Mouse (Mus musculus) kidney, postnatal 10 days (tissue): ENCODE data around the gene Atp13a2.
A peak's percentile ranks its signal among the peaks of the same experiment; 100 is the strongest.

Source experiments
- DNase-seq: peaks from one replicate; pipeline ENCODE4 v3.0.0; 2021; ENCODE audit warnings: mixed read lengths

Gene Atp13a2

GRCm38 (mm10) chr4:141048810-141049475 is 62.3 kb downstream of the Atp13a2 start:
- DNase-seq: no peak

DNA sequence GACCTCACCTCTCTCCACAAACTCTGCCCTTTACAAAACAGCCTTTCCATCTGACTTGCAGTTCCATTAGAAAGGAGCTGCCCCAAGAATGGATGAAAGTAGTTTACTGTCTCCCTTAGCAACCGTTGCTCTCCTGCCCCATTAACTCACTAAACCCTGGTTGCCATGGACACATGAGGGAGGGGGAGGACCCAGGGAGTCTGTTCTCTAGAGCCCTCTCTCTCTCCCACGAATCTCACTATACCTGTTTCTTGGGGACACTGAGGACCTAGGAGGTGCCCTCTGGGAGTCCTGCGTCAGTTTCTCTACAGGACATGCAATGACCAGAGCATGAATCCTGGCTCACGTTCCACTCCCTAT is 62.8 kb downstream of the Atp13a2 start:
- peak; percentile 61 for DNase-seq

GRCm38 (mm10) chr4:141052442-141052841 is 65.8 kb downstream of the Atp13a2 start:
- DNase-seq: no peak

- peak; percentile 63 for DNase-seq
These were observed 66.5 kb downstream of the Atp13a2 start for GRCm38 (mm10) chr4:141053138-141053537.

DNA sequence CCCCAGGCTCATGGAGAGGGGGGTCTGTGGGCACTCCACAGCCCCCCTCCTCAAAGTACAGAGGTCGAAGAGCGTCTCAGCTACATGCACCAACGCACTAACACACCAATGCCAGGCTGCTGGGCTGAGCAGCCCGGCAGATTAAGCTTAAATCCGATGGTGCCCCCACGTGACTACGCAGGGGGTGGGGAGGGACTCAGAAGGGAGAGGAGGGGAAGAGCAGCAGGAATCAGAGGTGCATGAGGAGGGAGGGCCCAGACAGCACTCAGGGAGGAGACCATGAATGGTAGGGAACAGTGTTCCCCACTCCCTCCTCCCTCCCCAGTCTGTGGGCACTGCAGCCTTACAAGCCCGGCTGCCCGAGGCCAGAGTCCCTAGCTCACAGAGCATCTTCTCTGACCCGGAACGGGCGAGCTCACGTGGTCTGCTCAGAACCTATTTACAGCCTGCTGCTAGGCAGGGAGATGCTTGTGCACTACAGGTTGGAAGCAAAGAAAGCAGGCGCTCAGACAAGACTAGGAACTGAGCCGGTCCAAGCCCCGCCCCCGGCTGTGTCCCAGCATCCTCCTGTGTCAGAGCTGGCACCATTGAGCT is 67.0 kb downstream of the Atp13a2 start:
- peak; percentile 87 for DNase-seq
